Mouse (Mus musculus) MEL (cell line): Measurements from ENCODE around the gene Zc2hc1b.

Source experiments
- CTCF ChIP-seq, 3 experiments: IDR thresholded peaks in 2 of 3; conservative IDR thresholded peaks in 1 of 3; 2 replicates each; pipeline ENCODE4 v1.5.1; 2011 to 2012; ENCODE audit warnings: low read length in 3 of 3, low read depth in 2 of 3, mild to moderate bottlenecking in 2 of 3, improper control_type of control experiment in 1 of 3, inconsistent platforms in 1 of 3, mixed read lengths in 1 of 3, moderate library complexity in 1 of 3; ENCODE audit not compliant: control insufficient read depth in 1 of 3, insufficient read depth in 1 of 3, poor library complexity in 1 of 3, severe bottlenecking in 1 of 3
- HCFC1 ChIP-seq: IDR thresholded peaks from 2 replicates; pipeline ENCODE4 v1.6.1; 2012; ENCODE audit warnings: low read depth, mild to moderate bottlenecking, inconsistent platforms, low read length, improper control_type of control experiment, moderate library complexity
- JUND ChIP-seq: IDR thresholded peaks from 2 replicates; pipeline ENCODE4 v1.6.1; 2011; ENCODE audit warnings: low read depth, mild to moderate bottlenecking, improper control_type of control experiment, low read length
- MAX ChIP-seq: IDR thresholded peaks from 2 replicates; pipeline ENCODE4 v1.6.1; 2011; ENCODE audit warnings: low read length, improper control_type of control experiment
- POLR2A ChIP-seq, 2 experiments: IDR thresholded peaks; 2 replicates each; pipeline ENCODE4 v1.6.1; 2011 to 2012; ENCODE audit warnings: low read length in 2 of 2, mild to moderate bottlenecking in 2 of 2, control low read depth in 1 of 2, improper control_type of control experiment in 1 of 2, low read depth in 1 of 2, moderate library complexity in 1 of 2; ENCODE audit not compliant: control insufficient read depth in 1 of 2, insufficient read depth in 1 of 2, poor library complexity in 1 of 2
- POLR2AphosphoS2 ChIP-seq: IDR thresholded peaks from 2 replicates; pipeline ENCODE4 v1.6.1; 2011; ENCODE audit warnings: low read length, improper control_type of control experiment
- USF2 ChIP-seq, 2 experiments: IDR thresholded peaks; 2 replicates each; pipeline ENCODE4 v1.6.1; 2011 to 2012; ENCODE audit warnings: improper control_type of control experiment in 2 of 2, low read length in 2 of 2, borderline replicate concordance in 1 of 2, inconsistent platforms in 1 of 2, low read depth in 1 of 2, mild to moderate bottlenecking in 1 of 2; ENCODE audit not compliant: insufficient read depth in 1 of 2
- ZC3H11A ChIP-seq: IDR thresholded peaks from 2 replicates; pipeline ENCODE4 v1.6.1; 2012; ENCODE audit warnings: low read depth, mild to moderate bottlenecking, inconsistent platforms, low read length, improper control_type of control experiment
- ZKSCAN1 ChIP-seq: IDR thresholded peaks from 2 replicates; pipeline ENCODE4 v1.6.1; 2012; ENCODE audit warnings: low read depth, mild to moderate bottlenecking, inconsistent platforms, low read length, improper control_type of control experiment, moderate library complexity
- ZMIZ1 ChIP-seq: IDR thresholded peaks from 2 replicates; pipeline ENCODE4 v1.6.1; 2012; ENCODE audit warnings: low read depth, mild to moderate bottlenecking, inconsistent platforms, low read length, improper control_type of control experiment, moderate library complexity
- ZNF384 ChIP-seq: IDR thresholded peaks from 2 replicates; pipeline ENCODE4 v1.6.1; 2012; ENCODE audit warnings: low read depth, mild to moderate bottlenecking, inconsistent platforms, low read length, improper control_type of control experiment

GRCm38 (mm10) chr10:13140434-13140833, 37.4 kb downstream of the Zc2hc1b start:
- TF ChIP-seq JUND = no peak
- TF ChIP-seq ZC3H11A = no peak
- no peak for TF ChIP-seq ZMIZ1
- no peak for TF ChIP-seq USF2 (IDR thresholded peaks at IDR 0.05; ENCODE audit: borderline replicate concordance in 1 of 2, insufficient read depth in 1 of 2, low read depth in 1 of 2, low read length in 2 of 2)
- no peak for TF ChIP-seq CTCF (IDR thresholded peaks at IDR 0.05 in 2 of 3, conservative IDR thresholded peaks at IDR 0.05 in 1 of 3; ENCODE audit: control insufficient read depth in 1 of 3, insufficient read depth in 1 of 3, low read depth in 2 of 3, low read length in 3 of 3, poor library complexity in 1 of 3, severe bottlenecking in 1 of 3)
- no peak for TF ChIP-seq ZKSCAN1
- TF ChIP-seq ZNF384 = no peak
- no peak for TF ChIP-seq HCFC1
- TF ChIP-seq MAX = no peak
- no peak for TF ChIP-seq POLR2AphosphoS2
- no peak for TF ChIP-seq POLR2A (IDR thresholded peaks at IDR 0.05; ENCODE audit: control insufficient read depth in 1 of 2, insufficient read depth in 1 of 2, low read depth in 1 of 2, low read length in 2 of 2, poor library complexity in 1 of 2)
